Comparison of ENCODE assay signal across 22 mouse cellular contexts in the genomic region with DNA sequence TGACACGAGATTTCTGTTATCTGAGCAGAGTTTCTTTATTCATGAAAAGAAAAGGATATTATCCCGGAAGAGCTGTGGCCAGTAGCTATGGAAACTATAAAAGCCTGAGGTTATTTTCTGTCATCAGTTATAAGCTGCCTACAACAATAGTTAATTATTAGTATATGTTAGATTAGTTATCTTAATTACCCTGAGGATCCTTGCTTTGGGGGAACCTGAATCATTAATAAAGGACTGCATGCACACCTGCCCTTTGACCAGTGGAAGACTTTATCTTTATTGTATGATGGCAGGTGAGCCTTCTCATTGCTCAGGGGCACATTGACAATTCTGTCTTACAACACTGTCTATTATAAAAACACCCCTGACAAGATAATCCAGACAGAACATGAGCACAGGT.
DNase-seq lines count a peak whose midpoint lies in the region; ATAC-seq and TF ChIP-seq lines count a peak whose summit lies in the region.
"Had no signal": no experiment of that assay in that cellular context is flagged by ENCODE, and none has a peak within 500 bp of the region (broad histone marks: within the 10 kb centered on the region; RNA-seq: fewer than 3 reads in every experiment).

No protein-coding gene starts in this region.

- no peak overlapping the region for H3K4me3 ChIP-seq in intestine, embryonic 14.5 days (ENCODE audit: low read depth, low read length)
- no peak overlapping the region for H3K4me3 ChIP-seq in intestine, embryonic 15.5 days (replicated peaks)
- no peak overlapping the region for H3K4me3 ChIP-seq in intestine, embryonic 16.5 days (ENCODE audit: low read length)
- H3K4me3 ChIP-seq in intestine, postnatal 0 days (ENCODE audit: low read depth, low read length), result no peak overlapping the region

- intact Hi-C loops in gastrocnemius, postnatal 36 days (cut with DNase I), result no loop called here

- no peak overlapping the region for H3K4me2 ChIP-seq in intestine, embryonic 14.5 days (ENCODE audit: low read length)
- H3K4me2 ChIP-seq in intestine, embryonic 15.5 days (replicated peaks), result no peak overlapping the region
- no peak overlapping the region for H3K4me2 ChIP-seq in intestine, embryonic 16.5 days (ENCODE audit: low read depth, low read length)
- H3K4me2 ChIP-seq in intestine, postnatal 0 days (replicated peaks; ENCODE audit: low read depth), result no peak overlapping the region

- no peak overlapping the region for H3K9ac ChIP-seq in intestine, embryonic 14.5 days (ENCODE audit: low read length)
- no peak overlapping the region for H3K9ac ChIP-seq in intestine, embryonic 15.5 days
- no peak overlapping the region for H3K9ac ChIP-seq in intestine, embryonic 16.5 days (ENCODE audit: low read depth, low read length)
- H3K9ac ChIP-seq in intestine, postnatal 0 days (ENCODE audit: low read depth, low read length), result no peak overlapping the region

- H3K27ac ChIP-seq in intestine, embryonic 14.5 days (ENCODE audit: low read depth), result no peak overlapping the region
- H3K27ac ChIP-seq in intestine, embryonic 15.5 days, result no peak overlapping the region
- H3K27ac ChIP-seq in intestine, embryonic 16.5 days (ENCODE audit: low read length), result no peak overlapping the region; the same call in 1 of the 2 replicates
- no peak overlapping the region for H3K27ac ChIP-seq in intestine, postnatal 0 days (ENCODE audit: low read depth, low read length)

- DNase-seq in intestine, embryonic 14.5 days (ENCODE audit: low spot score), result no peak
- DNase-seq in left cerebral cortex, adult 9 months (ENCODE audit: low spot score in 2 of 2), result no peak
- no peak for DNase-seq in thymus, postnatal 36 days
- no peak for DNase-seq in gastrocnemius, postnatal 36 days
- DNase-seq: adrenal gland, adult 2 months; adrenal gland, adult 8-10 months; adrenal gland, postnatal 10 days; adrenal gland, postnatal 14 days; adrenal gland, postnatal 25 days; adrenal gland, postnatal 36 days; B cell, adult 2 months; cerebellum, adult 11 months; cerebellum, adult 11-12 months; cerebellum, adult 18-20 months had no signal

- no peak for TF ChIP-seq CTCF in intestine, postnatal 0 days (IDR thresholded peaks at IDR 0.05; ENCODE audit: low read depth)

- no peaks in the 10 kb centered on the region for H3K4me1 ChIP-seq in intestine, embryonic 14.5 days (replicated peaks; ENCODE audit: control insufficient read depth, insufficient read depth, low read length)
- no peaks in the 10 kb centered on the region for H3K4me1 ChIP-seq in intestine, embryonic 15.5 days (replicated peaks)
- H3K4me1 ChIP-seq in intestine, embryonic 16.5 days (ENCODE audit: control insufficient read depth, insufficient read depth, low read length), result no peaks in the 10 kb centered on the region
- H3K4me1 ChIP-seq in intestine, postnatal 0 days (replicated peaks; ENCODE audit: control insufficient read depth, insufficient read depth, low read length), result no peaks in the 10 kb centered on the region

- no peaks in the 10 kb centered on the region for H3K27me3 ChIP-seq in intestine, embryonic 14.5 days (replicated peaks; ENCODE audit: control insufficient read depth, insufficient read depth, low read length)
- no peaks in the 10 kb centered on the region for H3K27me3 ChIP-seq in intestine, embryonic 15.5 days (replicated peaks)
- H3K27me3 ChIP-seq in intestine, embryonic 16.5 days (replicated peaks; ENCODE audit: control insufficient read depth, insufficient read depth, low read length), result no peaks in the 10 kb centered on the region
- no peaks in the 10 kb centered on the region for H3K27me3 ChIP-seq in intestine, postnatal 0 days (replicated peaks; ENCODE audit: control insufficient read depth, insufficient read depth, low read length)
- H3K27me3 ChIP-seq: CH12.LX, Patski had no signal

- peak; percentile 84 for ATAC-seq in intestine, embryonic 14.5 days (replicated peaks; ENCODE audit: low FRiP score, low TSS enrichment, low read depth)
- ATAC-seq in intestine, embryonic 15.5 days, result peak; percentile 91
- ATAC-seq in intestine, embryonic 16.5 days, result peak; percentile 94
- peak; percentile 90 for ATAC-seq in intestine, postnatal 0 days
- ATAC-seq in activated CD4-positive, CD25-positive, alpha-beta regulatory T cell, adult 4 months, result no peak
- ATAC-seq: CD4-positive, CD25-positive, alpha-beta regulatory T cell, adult 4 months; Patski had no signal

- WGBS in intestine, embryonic 14.5 days, result 65% methylated on average over 2 of the region's 2 CpGs
- 57% methylated on average over 2 of the region's 2 CpGs for WGBS in intestine, embryonic 15.5 days
- 59% methylated on average over 2 of the region's 2 CpGs for WGBS in intestine, embryonic 16.5 days
- 42% methylated on average over 2 of the region's 2 CpGs for whole genome bisulfite sequencing in intestine, postnatal 0 days

- H3K36me3 ChIP-seq in intestine, embryonic 14.5 days (ENCODE audit: control insufficient read depth, insufficient read depth, low read length), result no peaks in the 10 kb centered on the region
- no peaks in the 10 kb centered on the region for H3K36me3 ChIP-seq in intestine, embryonic 15.5 days
- no peaks in the 10 kb centered on the region for H3K36me3 ChIP-seq in intestine, embryonic 16.5 days (ENCODE audit: control insufficient read depth, insufficient read depth, low read length)
- H3K36me3 ChIP-seq in intestine, postnatal 0 days (ENCODE audit: control insufficient read depth, insufficient read depth), result no peaks in the 10 kb centered on the region
- H3K36me3 ChIP-seq: G1E had no signal

- H3K9me3 ChIP-seq in intestine, embryonic 14.5 days (ENCODE audit: control insufficient read depth, low read length), result no peaks in the 10 kb centered on the region
- no peaks in the 10 kb centered on the region for H3K9me3 ChIP-seq in intestine, embryonic 15.5 days
- no peaks in the 10 kb centered on the region for H3K9me3 ChIP-seq in intestine, embryonic 16.5 days (ENCODE audit: control insufficient read depth, low read length)
- H3K9me3 ChIP-seq in intestine, postnatal 0 days (ENCODE audit: control insufficient read depth), result no peaks in the 10 kb centered on the region
